Mouse (Mus musculus): Measurements from ENCODE around the gene Csf3r.

DNA sequence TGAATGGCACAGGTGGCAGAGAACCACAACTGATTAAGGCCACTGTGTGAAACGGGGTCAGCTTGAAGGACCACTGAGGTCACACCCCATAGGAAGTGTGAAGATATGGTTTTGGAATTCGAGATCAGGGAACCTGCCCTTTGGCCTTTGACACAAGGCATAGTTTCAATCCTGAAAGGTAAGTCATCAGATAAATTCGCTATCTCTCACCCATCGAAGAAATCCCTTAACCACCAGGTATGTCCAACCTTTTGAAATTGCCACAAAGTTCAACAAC, 66.4 kb downstream of the Csf3r start:
- TF ChIP-seq GATA1 (IDR thresholded peaks at IDR 0.05; ENCODE audit: borderline replicate concordance, low read length) (no peak), FLI1 (IDR thresholded peaks at IDR 0.05; ENCODE audit: low read length) (no peak)

Measured in megakaryocyte, embryonic 14.5 days (primary cell).